Comparison of ENCODE assay signal across 22 mouse cellular contexts in the genomic region with DNA sequence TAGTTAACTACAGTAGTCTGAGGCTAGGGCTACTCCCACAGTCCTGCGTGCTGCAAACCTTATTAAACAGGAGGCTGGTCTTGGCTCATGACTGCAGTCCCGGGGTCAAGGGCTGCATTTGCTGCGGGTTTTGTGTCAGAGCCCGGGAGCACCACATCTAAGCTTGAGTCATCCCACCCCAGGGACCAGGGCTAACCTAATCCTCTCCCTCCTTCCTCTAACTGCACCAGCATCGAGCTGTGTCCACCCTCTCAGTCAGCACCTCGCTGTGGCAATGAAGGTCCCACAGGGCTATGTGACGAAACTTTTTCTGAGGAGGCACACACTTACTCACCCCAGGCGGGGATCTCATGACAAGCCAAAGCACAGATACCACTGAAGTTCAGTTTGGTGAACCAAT. TPM values are rescaled to one million over a fixed set of nuclear protein-coding genes. Genes with fewer than 3 reads are reported as not detected.
DNase-seq lines count a peak whose midpoint lies in the region; ATAC-seq and TF ChIP-seq lines count a peak whose summit lies in the region.
"Had no signal": no experiment of that assay in that cellular context is flagged by ENCODE, and none has a peak within 500 bp of the region (broad histone marks: within the 10 kb centered on the region; RNA-seq: fewer than 3 reads in every experiment).

No protein-coding gene starts in this region.

- TF ChIP-seq CTCF in liver, adult 2 months (IDR thresholded peaks at IDR 0.05; ENCODE audit: low read depth, low read length): no peak

- H3ac ChIP-seq in myocyte (ENCODE audit: control insufficient read depth, insufficient read length): no peak overlapping the region

- no peak overlapping the region for H3K4me3 ChIP-seq in liver, adult 2 months (ENCODE audit: insufficient read depth, low read depth, low read length)
- H3K4me3 ChIP-seq in liver, embryonic 11.5 days (ENCODE audit: low read depth, low read length): no peak overlapping the region
- no peak overlapping the region for H3K4me3 ChIP-seq in myocyte
- H3K4me3 ChIP-seq: embryonic facial prominence, embryonic 13.5 days; left cerebral cortex, adult 2 months; megakaryocyte, embryonic 14.5 days; midbrain, embryonic 15.5 days had no signal

- H3K27ac ChIP-seq in liver, adult 2 months (replicated peaks; ENCODE audit: insufficient read depth, low read depth, low read length): 0 out of 2 replicates have a peak overlapping the region, but pooled peaks have one; percentile 3
- no peak overlapping the region for H3K27ac ChIP-seq in liver, embryonic 11.5 days (ENCODE audit: low read depth, low read length)
- H3K27ac ChIP-seq: embryonic facial prominence, embryonic 13.5 days; left cerebral cortex, adult 2 months; midbrain, embryonic 15.5 days; stomach, postnatal 0 days had no signal

- no peak overlapping the region for H3K4me2 ChIP-seq in liver, embryonic 11.5 days
- H3K4me2 ChIP-seq in myocyte (ENCODE audit: low read depth): no peak overlapping the region
- H3K4me2 ChIP-seq: embryonic facial prominence, embryonic 13.5 days; midbrain, embryonic 15.5 days had no signal

- DNase-seq in liver, adult 2 months (ENCODE audit: extremely low read depth, low read depth, low spot score): peak; percentile 79
- no peak for DNase-seq in liver, embryonic 11.5 days (ENCODE audit: low spot score)
- DNase-seq in NIH3T3 (ENCODE audit: low read depth): peak; percentile 72
- DNase-seq in adrenal gland, postnatal 10 days: peak; percentile 74
- no peak for DNase-seq in frontal cortex, postnatal 14 days (ENCODE audit: low spot score in 2 of 2)
- DNase-seq in retina, embryonic 14.5 days (ENCODE audit: low spot score): no peak
- DNase-seq: cerebellum, adult 11 months; cerebellum, postnatal 10 days; gastrocnemius, postnatal 36 days; kidney, adult 11 months; kidney, postnatal 4 days; layer of hippocampus, adult 9-11 months; lung, adult 2 months had no signal

- H3K27me3 ChIP-seq in liver, adult 2 months (ENCODE audit: control insufficient read depth, insufficient read depth, low read length): no peaks in the 10 kb centered on the region
- H3K27me3 ChIP-seq in liver, embryonic 11.5 days (replicated peaks; ENCODE audit: control insufficient read depth, insufficient read depth, low read length): no peaks in the 10 kb centered on the region
- peaks cover 20% of the 10 kb centered on the region for H3K27me3 ChIP-seq in myocyte (ENCODE audit: control insufficient read depth, insufficient read depth, insufficient read length)
- H3K27me3 ChIP-seq: CH12.LX; embryonic facial prominence, embryonic 13.5 days; midbrain, embryonic 15.5 days had no signal

- no peaks in the 10 kb centered on the region for H3K9me3 ChIP-seq in liver, embryonic 11.5 days (ENCODE audit: control insufficient read depth, low read length)
- H3K9me3 ChIP-seq: embryonic facial prominence, embryonic 13.5 days; midbrain, embryonic 15.5 days had no signal

- no peak for TF ChIP-seq POLR2A in liver, adult 2 months (IDR thresholded peaks at IDR 0.05; ENCODE audit: extremely low read depth, insufficient read depth, low read length)
- TF ChIP-seq POLR2A in myocyte (IDR thresholded peaks at IDR 0.05; ENCODE audit: insufficient read length, low read depth): no peak

- H3K79me2 ChIP-seq in liver, adult 2 months (ENCODE audit: control insufficient read depth, insufficient read depth, low read length): peaks cover 20% of the 10 kb centered on the region
- no peaks in the 10 kb centered on the region for H3K79me2 ChIP-seq in myocyte (ENCODE audit: control insufficient read depth, insufficient read depth)

- peaks cover 35% of the 10 kb centered on the region for H3K4me1 ChIP-seq in liver, adult 2 months (ENCODE audit: control insufficient read depth, insufficient read depth, low read length)
- H3K4me1 ChIP-seq in liver, embryonic 11.5 days (replicated peaks; ENCODE audit: control insufficient read depth, insufficient read depth, low read length): peaks cover 11% of the 10 kb centered on the region

- peaks cover 2% of the 10 kb centered on the region; the same call in 1 of the 2 replicates for H3K36me3 ChIP-seq in liver, adult 2 months (ENCODE audit: control insufficient read depth, insufficient read depth, low read length)
- H3K36me3 ChIP-seq in liver, embryonic 11.5 days (ENCODE audit: control insufficient read depth, insufficient read depth, low read length): no peaks in the 10 kb centered on the region
- H3K36me3 ChIP-seq in myocyte (ENCODE audit: control insufficient read depth, insufficient read depth): no peaks in the 10 kb centered on the region
- H3K36me3 ChIP-seq: embryonic facial prominence, embryonic 13.5 days; midbrain, embryonic 15.5 days had no signal

- H3K9ac ChIP-seq in liver, adult 2 months (ENCODE audit: low read depth, low read length): no peak overlapping the region
- no peak overlapping the region for H3K9ac ChIP-seq in liver, embryonic 11.5 days (ENCODE audit: low read depth, low read length)
- H3K9ac ChIP-seq: embryonic facial prominence, embryonic 13.5 days; midbrain, embryonic 15.5 days had no signal

- ATAC-seq in liver, embryonic 11.5 days (replicated peaks; ENCODE audit: low FRiP score): no peak
- ATAC-seq: forebrain, embryonic 14.5 days; midbrain, embryonic 15.5 days had no signal

- WGBS in liver, adult 2 months: 41% methylated on average over 8 of the region's 8 CpGs
- 77% methylated on average over 8 of the region's 8 CpGs for WGBS in liver, embryonic 11.5 days

TF ChIP-seq in myocyte, 11 proteins besides CTCF, POLR2A, EP300 and RAD21:
- no peak for TF ChIP-seq TCF3 (IDR thresholded peaks at IDR 0.05; ENCODE audit: insufficient read length, low read depth)
- no peak for TF ChIP-seq SRF (IDR thresholded peaks at IDR 0.05; ENCODE audit: control insufficient read depth, insufficient read length, low read depth)
- TF ChIP-seq MYOG (IDR thresholded peaks at IDR 0.05; ENCODE audit: control insufficient read depth in 1 of 3, insufficient read depth in 1 of 3, insufficient read length in 2 of 3, low read depth in 2 of 3): peak in 1 of 3 experiments; percentile 9
- no peak for TF ChIP-seq REST (IDR thresholded peaks at IDR 0.05; ENCODE audit: insufficient read depth, insufficient read length)
- peak in 1 of 3 experiments; percentile 46 for TF ChIP-seq MYOD1 (IDR thresholded peaks at IDR 0.05; ENCODE audit: control insufficient read depth in 1 of 3, insufficient read length in 2 of 3, low read depth in 2 of 3)
- peak; percentile 83 for TF ChIP-seq CEBPB (IDR thresholded peaks at IDR 0.05; ENCODE audit: insufficient read depth, poor library complexity, severe bottlenecking)

RNA-seq across cellular contexts. Expression of a gene that starts 22.1 kb away (rescaled TPM):
- total RNA-seq in liver, adult 2 months (2014; rRNA removed): 56.2 and 81.3 TPM in 2 replicates
- 156 and 158 TPM in 2 replicates for polyA plus RNA-seq in liver, adult 2 months (2012; rRNA removed)
- polyA plus RNA-seq in liver, embryonic 11.5 days (2014; fragmentation: Nextera tagmentation; extraction: Ambion mirVana): 17.3 and 22.2 TPM in 2 replicates
- total RNA-seq in adrenal gland, postnatal 10 days (2021): 100 to 1,000 TPM; 277 to 282 TPM
- polyA plus RNA-seq in myocyte (2012; fragmentation: generic; extraction: Trizol): 4.7 TPM
- total RNA-seq: MEL had no signal

Comparison
In these comparisons a context has a peak if more than half of its experiments do, and no peak if none do; other contexts are left out.
1. DNase-seq: peak in liver, adult 2 months (single experiment), NIH3T3 (single experiment) and adrenal gland, postnatal 10 days (single experiment); none in liver, embryonic 11.5 days (single experiment), frontal cortex, postnatal 14 days (0 of 2) and retina, embryonic 14.5 days (single experiment).